Mouse (Mus musculus): Measurements from ENCODE around the gene Ppm1h.

Ppm1h gene

GRCm38 (mm10) chr10:122759729-122760128 is 81.2 kb downstream of the Ppm1h start:
- in situ Hi-C loops (cut with MboI; ENCODE audit: low pct_unique_long_range_greater_than_20kb in 1 of 2, low sequenced_read_pairs in 2 of 2, unreplicated experiment in 1 of 2), result no loop called here

- in situ Hi-C loops (cut with MboI; ENCODE audit: low pct_unique_long_range_greater_than_20kb in 1 of 2, low sequenced_read_pairs in 2 of 2, unreplicated experiment in 1 of 2), result no loop called here
Measured at GRCm38 (mm10) chr10:122760469-122761307, 82.1 kb downstream of the Ppm1h start.

- in situ Hi-C loops (cut with MboI; ENCODE audit: low pct_unique_long_range_greater_than_20kb in 1 of 2, low sequenced_read_pairs in 2 of 2, unreplicated experiment in 1 of 2), result no loop called here
Measured at GRCm38 (mm10) chr10:122762772-122763511, 84.4 kb downstream of the Ppm1h start.

DNA sequence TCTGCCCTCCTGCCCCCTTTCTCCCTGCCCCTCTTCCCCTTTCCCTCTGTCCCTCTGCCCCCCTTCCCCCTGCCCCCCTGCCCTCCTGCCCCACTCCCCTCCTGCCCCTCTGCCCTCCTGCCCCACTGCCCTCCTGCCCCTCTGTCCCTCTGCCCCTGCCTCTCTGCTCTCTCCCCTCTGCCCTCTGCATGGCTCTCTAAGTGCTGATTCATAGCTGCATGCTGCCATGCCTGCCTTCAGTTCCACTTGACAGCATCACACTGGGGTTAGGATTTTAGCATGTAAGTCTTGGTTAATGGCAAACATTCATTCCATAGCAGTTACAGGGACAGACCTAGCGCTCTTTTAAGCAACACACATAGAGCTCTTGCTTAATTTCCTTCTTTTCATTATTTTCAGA is 85.0 kb downstream of the Ppm1h start:
- in situ Hi-C loops (cut with MboI; ENCODE audit: low pct_unique_long_range_greater_than_20kb in 1 of 2, low sequenced_read_pairs in 2 of 2, unreplicated experiment in 1 of 2), result no loop called here

DNA sequence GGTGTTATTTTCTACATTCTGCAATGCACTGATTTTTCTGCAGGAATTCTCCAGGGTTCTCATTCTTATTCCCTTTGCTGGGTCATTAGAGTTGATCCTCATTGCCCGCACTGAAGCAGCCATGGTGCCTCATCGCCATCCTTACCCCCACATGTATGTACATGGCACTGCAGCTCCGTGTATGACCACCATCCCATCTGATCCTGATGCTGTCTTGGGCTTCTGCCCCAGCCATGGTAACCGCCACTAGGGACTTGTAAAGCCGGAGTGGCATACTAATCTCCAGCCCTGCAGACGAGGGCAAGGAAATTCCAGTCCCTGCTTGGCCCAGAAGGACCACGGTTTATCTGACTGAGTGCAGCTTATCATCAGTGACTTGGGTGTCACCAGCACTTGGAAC is 86.1 kb downstream of the Ppm1h start:
- in situ Hi-C loops (cut with MboI; ENCODE audit: low pct_unique_long_range_greater_than_20kb in 1 of 2, low sequenced_read_pairs in 2 of 2, unreplicated experiment in 1 of 2), result no loop called here

GRCm38 (mm10) chr10:122765521-122765920 is 87.0 kb downstream of the Ppm1h start:
- in situ Hi-C loops (cut with MboI; ENCODE audit: low pct_unique_long_range_greater_than_20kb in 1 of 2, low sequenced_read_pairs in 2 of 2, unreplicated experiment in 1 of 2), result no loop called here

GRCm38 (mm10) chr10:122765992-122766391 is 87.4 kb downstream of the Ppm1h start:
- in situ Hi-C loops (cut with MboI; ENCODE audit: low pct_unique_long_range_greater_than_20kb in 1 of 2, low sequenced_read_pairs in 2 of 2, unreplicated experiment in 1 of 2), result no loop called here

- in situ Hi-C loops (cut with MboI; ENCODE audit: low pct_unique_long_range_greater_than_20kb in 1 of 2, low sequenced_read_pairs in 2 of 2, unreplicated experiment in 1 of 2), result no loop called here
Measured at GRCm38 (mm10) chr10:122768204-122768892, 89.8 kb downstream of the Ppm1h start.

GRCm38 (mm10) chr10:122768893-122769341 is 90.4 kb downstream of the Ppm1h start:
- in situ Hi-C loops (cut with MboI; ENCODE audit: low pct_unique_long_range_greater_than_20kb in 1 of 2, low sequenced_read_pairs in 2 of 2, unreplicated experiment in 1 of 2), result no loop called here

DNA sequence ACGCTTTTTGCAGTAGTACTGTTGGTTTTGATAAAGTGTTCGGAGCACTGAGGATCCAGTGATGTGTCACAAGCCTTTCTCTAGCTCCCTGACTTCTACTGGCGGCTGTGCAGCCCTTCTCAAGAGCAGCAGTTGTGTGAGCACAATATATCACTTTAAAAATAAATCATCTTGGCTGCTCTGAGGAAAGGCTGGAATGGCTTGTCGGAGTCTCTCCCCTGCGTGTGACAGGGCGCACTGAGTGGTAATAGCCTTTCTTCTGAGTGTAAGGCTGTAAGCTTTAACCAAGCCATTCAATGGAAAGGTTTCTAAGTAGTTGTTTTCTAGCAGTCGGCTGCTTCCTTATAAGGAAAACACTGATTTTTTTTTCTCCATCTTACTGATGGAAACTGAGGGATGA is 91.8 kb downstream of the Ppm1h start:
- in situ Hi-C loops (cut with MboI; ENCODE audit: low pct_unique_long_range_greater_than_20kb in 1 of 2, low sequenced_read_pairs in 2 of 2, unreplicated experiment in 1 of 2), result no loop called here

DNA sequence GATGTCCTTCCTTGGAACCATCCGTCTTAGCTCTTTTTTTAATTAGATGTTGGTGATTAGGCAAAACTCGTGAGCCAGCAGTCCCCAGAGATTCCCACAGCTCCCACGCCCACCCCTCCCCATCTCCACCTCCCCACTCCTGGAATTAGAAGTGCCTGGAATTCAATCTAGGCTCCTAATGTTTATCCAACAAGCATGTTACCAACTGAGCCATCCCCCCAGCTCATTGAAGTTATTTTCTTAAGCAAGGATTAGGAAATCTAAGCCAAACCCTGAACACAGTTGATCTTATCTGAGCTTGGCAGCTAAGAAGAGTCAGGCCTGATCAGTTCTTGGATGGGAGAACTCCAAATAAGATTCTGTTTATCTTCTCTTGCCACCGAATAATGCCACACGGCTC is 92.4 kb downstream of the Ppm1h start:
- in situ Hi-C loops (cut with MboI; ENCODE audit: low pct_unique_long_range_greater_than_20kb in 1 of 2, low sequenced_read_pairs in 2 of 2, unreplicated experiment in 1 of 2), result no loop called here

DNA sequence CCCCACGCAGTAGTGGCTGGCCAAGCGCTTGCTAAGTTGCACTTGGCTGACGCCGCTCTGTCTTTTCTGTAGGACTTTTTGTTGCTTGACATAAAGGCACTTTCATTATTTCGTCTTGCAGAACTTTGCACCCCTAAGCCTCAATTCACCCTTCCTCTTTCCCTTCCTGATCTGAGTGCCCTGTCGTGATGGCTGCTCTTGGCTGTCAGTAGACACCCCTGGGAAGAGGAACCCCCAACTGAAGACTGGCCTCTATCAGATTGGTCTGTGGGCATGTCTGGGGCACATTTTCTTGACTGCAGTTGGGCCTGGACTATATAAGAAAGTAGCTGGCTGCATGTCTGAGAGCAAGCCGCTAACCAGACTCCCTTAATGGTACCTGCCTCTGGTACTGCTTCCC is 95.6 kb downstream of the Ppm1h start:
- in situ Hi-C loops (cut with MboI; ENCODE audit: low pct_unique_long_range_greater_than_20kb in 1 of 2, low sequenced_read_pairs in 2 of 2, unreplicated experiment in 1 of 2), result no loop called here

DNA sequence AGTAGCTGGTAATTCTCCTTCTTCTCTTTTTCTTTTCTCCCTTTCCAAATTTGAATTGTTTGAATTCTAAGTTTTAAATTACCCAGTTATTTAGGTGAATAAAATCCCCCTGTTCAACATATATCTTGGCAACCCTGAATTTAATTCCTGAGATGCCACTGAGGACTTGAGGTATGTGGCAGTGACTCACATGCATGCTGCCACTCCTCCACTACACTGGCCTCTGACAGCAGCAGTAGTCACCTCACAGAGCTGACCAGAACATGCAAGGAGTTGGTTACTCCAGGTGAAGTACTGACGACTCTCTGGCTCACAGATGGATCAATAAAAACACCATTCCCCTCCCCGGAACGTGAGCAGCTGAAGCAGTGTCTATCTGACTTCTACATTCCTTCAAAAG is 98.9 kb downstream of the Ppm1h start:
- in situ Hi-C loops (cut with MboI; ENCODE audit: low pct_unique_long_range_greater_than_20kb in 1 of 2, low sequenced_read_pairs in 2 of 2, unreplicated experiment in 1 of 2), result loop anchor here in 1 of 2 experiments (25.0 kb wide), 1 partner anchor 215 kb away; no protein-coding TSS in a partner anchor

GRCm38 (mm10) chr10:122777939-122778655 is 99.5 kb downstream of the Ppm1h start:
- in situ Hi-C loops (cut with MboI; ENCODE audit: low pct_unique_long_range_greater_than_20kb in 1 of 2, low sequenced_read_pairs in 2 of 2, unreplicated experiment in 1 of 2), result loop anchor here in 1 of 2 experiments (25.0 kb wide), 1 partner anchor 216 kb away; no protein-coding TSS in a partner anchor

- in situ Hi-C loops (cut with MboI; ENCODE audit: low pct_unique_long_range_greater_than_20kb in 1 of 2, low sequenced_read_pairs in 2 of 2, unreplicated experiment in 1 of 2), result loop anchor here in 1 of 2 experiments (25.0 kb wide), 1 partner anchor 217 kb away; no protein-coding TSS in a partner anchor
Measured at GRCm38 (mm10) chr10:122779351-122779750, 100.8 kb downstream of the Ppm1h start.

- in situ Hi-C loops (cut with MboI; ENCODE audit: low pct_unique_long_range_greater_than_20kb in 1 of 2, low sequenced_read_pairs in 2 of 2, unreplicated experiment in 1 of 2), result loop anchor here in 1 of 2 experiments (25.0 kb wide), 1 partner anchor 220 kb away; no protein-coding TSS in a partner anchor
Measured at GRCm38 (mm10) chr10:122782755-122783154, 104.2 kb downstream of the Ppm1h start.

DNA sequence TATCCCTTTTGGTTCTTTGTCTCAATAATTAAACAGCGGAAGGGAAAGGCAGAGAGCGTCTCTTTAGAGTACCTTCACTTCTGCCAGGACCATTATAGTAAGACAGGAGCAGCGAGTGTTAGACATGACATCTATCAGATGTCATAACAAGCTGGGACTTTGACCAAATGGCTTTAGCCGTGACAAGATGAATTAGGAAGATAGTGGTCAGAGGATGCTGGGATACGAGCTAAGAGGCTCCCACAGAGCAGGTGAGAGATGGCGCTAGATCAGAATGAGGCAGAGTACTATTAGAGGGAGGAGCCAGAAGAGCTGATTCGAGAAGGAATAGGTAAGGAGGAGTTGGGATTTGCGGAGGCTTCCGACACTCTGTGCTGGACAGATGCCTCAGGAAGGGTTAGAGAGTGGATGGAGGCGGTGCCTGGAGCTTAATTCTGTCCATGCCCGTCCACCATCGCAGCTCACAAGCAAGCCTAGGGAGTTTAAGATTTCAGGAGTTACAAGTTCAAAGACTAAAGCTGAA is 111.1 kb downstream of the Ppm1h start:
- in situ Hi-C loops (cut with MboI; ENCODE audit: low pct_unique_long_range_greater_than_20kb in 1 of 2, low sequenced_read_pairs in 2 of 2, unreplicated experiment in 1 of 2), result loop anchor here (10.0 to 25.0 kb wide), 2 partner anchors 227 to 235 kb away; no protein-coding TSS in a partner anchor
